Mouse (Mus musculus) hindbrain, postnatal 0 days (tissue): Measurements from ENCODE around the gene Gli1. TPM values are rescaled to one million over a fixed set of nuclear protein-coding genes. Genes with fewer than 3 reads are reported as not detected.
"Not testable (repeated sequence)": the region's sequence is repeated elsewhere in the genome, so short reads cannot be mapped to it uniquely, and the experiment has no call there.

Source experiments
- ATAC-seq: fragments of 200-750 bp; cut with Nextera tagmentation; 2 replicates; pipeline ENCODE4 v1.8.0; 2017; ENCODE audit warnings: mild to moderate bottlenecking, moderate TSS enrichment, moderate library complexity
- DNase-seq: peaks from one replicate; pipeline ENCODE4 v3.0.0-alpha.2; 2015; ENCODE audit warnings: low spot score
- H3K27ac ChIP-seq: fragments of 300-500 bp; sonication (generic); 2 replicates; pipeline ENCODE4 v1.5.1; 2014; ENCODE audit warnings: mild to moderate bottlenecking
- H3K27me3 ChIP-seq: fragments of 300-500 bp; sonication (generic); 2 replicates; pipeline ENCODE4 v1.6.1; 2014; ENCODE audit warnings: low read length, mixed read lengths; ENCODE audit not compliant: insufficient read depth
- H3K36me3 ChIP-seq: fragments of 300-500 bp; sonication (generic); 2 replicates; pipeline ENCODE4 v1.6.1; 2014; ENCODE audit warnings: low read length, mixed read lengths; ENCODE audit not compliant: insufficient read depth
- H3K4me1 ChIP-seq: fragments of 300-500 bp; sonication (generic); 2 replicates; pipeline ENCODE4 v1.6.1; 2014; ENCODE audit warnings: antibody characterized with exemption, low read length, mixed read lengths; ENCODE audit not compliant: insufficient read depth
- H3K4me2 ChIP-seq: fragments of 300-500 bp; sonication (generic); 2 replicates; pipeline ENCODE4 v1.6.1; 2014; ENCODE audit warnings: low read depth, mild to moderate bottlenecking, low read length, moderate library complexity, mixed read lengths
- H3K4me3 ChIP-seq: fragments of 300-500 bp; sonication (generic); 2 replicates; pipeline ENCODE4 v1.5.1; 2014; ENCODE audit warnings: low read length
- H3K9ac ChIP-seq: fragments of 300-500 bp; sonication (generic); replicated peaks from 2 replicates; pipeline ENCODE4 v1.6.1; 2014; ENCODE audit warnings: mild to moderate bottlenecking, low read length, moderate library complexity, mixed read lengths
- H3K9me3 ChIP-seq: fragments of 300-500 bp; sonication (generic); 2 replicates; pipeline ENCODE4 v1.6.1; 2016; ENCODE audit warnings: low read length, mixed read lengths
- CTCF ChIP-seq: IDR thresholded peaks from 2 replicates; pipeline ENCODE4 v1.5.1; 2016; ENCODE audit warnings: antibody characterized with exemption, control low read depth, low read depth
- WGBS: fragments of 180-500 bp; shearing (Covaris S2); extraction: QIAGEN DNeasy Blood & Tissue Kit; methylation state at CpG from one replicate; pipeline ENCODE4 v1.1.7; 2014; 5-methylcytosine and 5-hydroxymethylcytosine counted together
- polyA plus RNA-seq: library from polyadenylated mRNA; unstranded; fragments of >200 nt; fragmentation: Nextera tagmentation; extraction: Ambion mirVana; gene quantifications from 2 replicates; pipeline ENCODE4 v1.2.1, GENCODE M21; 2015
- total RNA-seq: library from RNA; depleted of rRNA; stranded (reverse); fragments of >200 nt; gene quantifications from 2 replicates; pipeline ENCODE4 v1.2.3, GENCODE M21; 2014

Gene Gli1
- total and polyA plus RNA-seq, 2 experiments from 2014 or later: 2.7 to 13.0 TPM

DNA sequence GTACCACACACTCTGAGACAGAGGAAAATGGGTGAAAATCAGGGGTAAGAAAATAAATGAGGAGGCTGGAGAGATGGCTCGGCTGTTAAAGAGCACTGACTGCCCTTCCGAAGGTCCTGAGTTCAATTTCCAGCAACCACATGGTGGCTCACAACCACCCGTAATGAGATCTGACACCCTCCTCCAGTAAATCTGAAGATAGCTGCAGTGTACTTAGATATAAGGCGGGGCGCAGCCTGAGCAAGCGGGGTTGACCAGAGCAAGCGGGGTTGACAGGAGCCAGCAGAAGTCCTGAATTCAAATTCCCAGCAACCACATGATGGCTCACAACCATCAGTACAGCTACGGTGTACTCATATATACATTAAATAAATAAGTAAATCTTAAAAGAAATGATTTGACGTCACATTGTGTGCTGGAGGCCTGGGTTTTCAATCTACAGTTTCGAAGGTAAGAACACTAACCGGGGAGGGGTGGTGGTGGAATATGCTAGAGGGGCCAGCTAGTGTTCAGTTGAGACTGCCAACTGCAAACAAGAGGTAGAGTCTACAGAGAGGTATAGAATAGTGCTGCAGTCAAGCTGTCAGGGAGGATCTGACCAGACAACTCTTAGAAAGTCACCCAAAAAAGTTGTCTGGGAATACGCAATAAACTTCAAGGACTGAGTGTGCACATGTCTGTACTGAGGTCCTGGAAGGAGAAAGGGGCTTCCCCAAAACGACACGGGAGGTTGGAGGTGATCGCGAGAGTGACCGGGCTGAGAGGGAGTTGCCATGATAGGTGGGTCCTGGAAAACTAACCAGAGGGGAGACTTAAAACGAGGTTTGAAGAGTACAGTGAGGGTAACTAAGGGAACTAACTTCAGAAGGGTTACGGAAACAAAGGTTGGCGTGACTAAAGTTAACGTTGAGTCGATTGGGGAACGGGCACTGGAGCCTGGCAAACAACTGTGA, 31.0 kb downstream of the Gli1 start:
- Histone ChIP-seq H3K4me3 (peak overlapping the region; percentile 71), H3K9ac (peak overlapping the region; percentile 73), H3K9me3 (no peaks in the 10 kb centered on the region), H3K36me3 (peaks cover 24% of the 10 kb centered on the region), H3K4me2 (peak overlapping the region; percentile 79), H3K27ac (peak overlapping the region; percentile 80), H3K4me1 (peaks cover 5% of the 10 kb centered on the region; the same call in 1 of the 2 replicates), H3K27me3 (no peaks in the 10 kb centered on the region)
- ATAC-seq: peak; percentile 72
- peak; percentile 52 for DNase-seq
- 40% methylated on average over 23 of the region's 23 CpGs for WGBS
- no peak for TF ChIP-seq CTCF

DNA sequence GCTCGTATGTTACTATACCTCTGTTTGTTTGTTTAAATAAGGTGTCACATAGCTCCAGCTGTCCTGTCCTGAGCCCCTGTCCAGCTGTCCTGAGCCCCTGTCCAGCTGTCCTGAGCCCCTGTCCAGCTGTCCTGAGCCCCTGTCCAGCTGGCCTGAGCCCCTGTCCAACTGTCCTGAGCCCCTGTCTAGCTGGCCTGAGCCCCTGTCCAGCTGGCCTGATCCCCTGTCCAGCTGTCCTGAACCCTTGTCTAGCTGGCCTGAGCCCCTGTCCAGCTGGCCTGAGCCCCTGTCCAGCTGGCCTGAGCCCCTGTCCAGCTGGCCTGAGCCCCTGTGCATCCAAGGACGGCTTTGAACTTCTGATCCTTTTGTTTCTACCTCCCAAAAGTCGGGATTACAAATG, 32.6 kb downstream of the Gli1 start:
- not testable (repeated sequence) for H3K9ac ChIP-seq, ATAC-seq, H3K27ac ChIP-seq, H3K27me3 ChIP-seq, H3K4me2 ChIP-seq, DNase-seq, H3K4me3 ChIP-seq, H3K4me1 ChIP-seq, H3K9me3 ChIP-seq
- WGBS: 91% methylated on average over 3 of the region's 3 CpGs
- peaks cover 39% of the 10 kb centered on the region for H3K36me3 ChIP-seq

DNA sequence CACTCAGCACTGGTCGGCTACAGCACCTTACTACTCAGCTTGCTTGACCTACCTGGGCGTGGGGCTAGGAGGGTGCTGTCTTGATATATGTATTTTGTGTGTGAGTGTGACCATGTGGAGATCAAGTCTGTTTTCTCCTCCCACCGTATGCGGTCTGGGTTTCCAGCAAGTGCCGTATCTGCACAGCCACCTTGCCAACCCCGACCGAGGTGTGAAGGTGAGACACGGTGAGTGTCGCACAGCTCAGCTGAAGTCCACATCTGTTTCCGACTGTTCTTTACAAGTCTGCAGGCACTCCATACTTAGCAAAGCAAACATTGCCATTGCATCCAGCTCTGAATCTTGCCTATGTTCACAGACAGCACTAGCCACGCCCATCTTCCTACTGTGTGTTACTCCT, 38.6 kb downstream of the Gli1 start:
- Histone ChIP-seq H3K27ac (no peak overlapping the region), H3K9me3 (no peaks in the 10 kb centered on the region), H3K4me3 (no peak overlapping the region), H3K4me1 (no peaks in the 10 kb centered on the region), H3K9ac (no peak overlapping the region), H3K4me2 (no peak overlapping the region), H3K36me3 (peaks cover 87% of the 10 kb centered on the region), H3K27me3 (no peaks in the 10 kb centered on the region)
- no peak for DNase-seq
- 94% methylated on average over 11 of the region's 11 CpGs for WGBS
- no peak for ATAC-seq
- TF ChIP-seq CTCF: no peak

DNA sequence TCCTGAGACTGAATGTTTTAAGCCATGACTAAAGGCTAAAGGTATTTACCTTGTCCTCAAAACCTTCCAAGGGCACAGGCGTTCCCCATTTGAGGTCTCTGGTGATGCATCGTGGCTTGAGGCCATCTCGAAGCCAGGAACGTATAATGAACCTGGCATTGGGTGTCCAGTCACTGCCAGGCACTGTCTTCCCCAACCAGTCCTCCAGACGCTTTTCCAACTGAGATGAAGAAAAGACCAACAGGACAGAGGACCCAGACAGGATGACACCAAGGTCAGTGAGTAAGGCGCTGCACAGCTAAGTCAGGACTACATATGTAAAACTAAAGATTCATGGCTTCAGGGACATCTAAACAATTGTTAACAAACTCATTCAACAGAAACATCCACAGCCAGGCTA, 41.4 kb downstream of the Gli1 start:
- no peak for TF ChIP-seq CTCF
- no peak for ATAC-seq
- H3K9ac ChIP-seq: no peak overlapping the region
- H3K4me2 ChIP-seq: no peak overlapping the region
- H3K4me1 ChIP-seq: no peaks in the 10 kb centered on the region
- peaks cover 90% of the 10 kb centered on the region for H3K36me3 ChIP-seq
- H3K9me3 ChIP-seq: no peaks in the 10 kb centered on the region
- no peak overlapping the region for H3K4me3 ChIP-seq
- 93% methylated on average over 6 of the region's 6 CpGs for WGBS
- H3K27ac ChIP-seq: no peak overlapping the region
- no peak for DNase-seq
- H3K27me3 ChIP-seq: no peaks in the 10 kb centered on the region

DNA sequence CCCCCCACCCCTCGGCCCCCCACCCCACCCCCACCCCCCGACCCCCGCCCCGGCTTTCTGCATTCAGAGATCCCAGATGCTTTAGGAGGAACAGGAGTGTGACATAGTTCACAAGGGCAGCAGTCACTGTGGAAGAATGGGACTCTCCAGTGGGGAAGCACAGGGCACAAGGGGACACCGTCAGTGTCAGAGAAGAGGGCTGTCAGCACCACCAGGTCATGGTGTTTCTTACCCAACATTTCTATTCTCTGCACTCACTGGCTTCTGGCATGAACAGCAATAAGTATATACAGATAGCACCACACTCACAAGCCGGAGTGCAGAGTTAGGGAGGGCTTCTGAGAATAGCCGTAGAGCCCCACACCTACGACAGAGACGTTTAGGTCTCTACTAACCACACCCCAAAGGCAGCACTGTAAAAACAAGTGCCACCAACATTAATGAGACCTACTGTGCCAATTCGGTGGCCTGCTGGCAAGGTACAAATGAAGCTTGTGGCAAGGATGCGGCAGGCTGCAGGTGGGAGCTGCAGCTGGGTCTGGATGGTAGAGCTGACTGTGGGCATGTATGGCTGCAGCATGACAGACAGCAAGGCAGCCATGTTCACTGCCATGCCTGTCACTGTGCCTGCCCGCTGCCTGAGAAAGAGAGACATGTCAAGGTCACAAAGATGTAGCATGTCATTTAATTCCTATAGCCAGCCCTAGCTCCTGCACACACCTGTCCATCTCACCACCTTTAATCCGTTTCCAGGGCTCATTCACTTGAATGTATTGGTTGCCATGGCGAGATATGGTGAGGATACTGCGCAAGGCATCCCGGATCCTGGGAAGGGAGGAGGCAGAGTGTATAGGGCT, 44.5 kb downstream of the Gli1 start:
- WGBS: 89% methylated on average over 16 of the region's 16 CpGs
- no peak for TF ChIP-seq CTCF
- DNase-seq (no peak), ATAC-seq (no peak; the same call in 1 of the 2 replicates)
- H3K4me3 ChIP-seq: no peak overlapping the region
- H3K9ac ChIP-seq: no peak overlapping the region
- peaks cover under 1% of the 10 kb centered on the region; the same call in 1 of the 2 replicates for H3K4me1 ChIP-seq
- no peaks in the 10 kb centered on the region for H3K9me3 ChIP-seq
- H3K27me3 ChIP-seq: no peaks in the 10 kb centered on the region
- no peak overlapping the region for H3K27ac ChIP-seq
- no peak overlapping the region for H3K4me2 ChIP-seq
- H3K36me3 ChIP-seq: peaks cover 70% of the 10 kb centered on the region

DNA sequence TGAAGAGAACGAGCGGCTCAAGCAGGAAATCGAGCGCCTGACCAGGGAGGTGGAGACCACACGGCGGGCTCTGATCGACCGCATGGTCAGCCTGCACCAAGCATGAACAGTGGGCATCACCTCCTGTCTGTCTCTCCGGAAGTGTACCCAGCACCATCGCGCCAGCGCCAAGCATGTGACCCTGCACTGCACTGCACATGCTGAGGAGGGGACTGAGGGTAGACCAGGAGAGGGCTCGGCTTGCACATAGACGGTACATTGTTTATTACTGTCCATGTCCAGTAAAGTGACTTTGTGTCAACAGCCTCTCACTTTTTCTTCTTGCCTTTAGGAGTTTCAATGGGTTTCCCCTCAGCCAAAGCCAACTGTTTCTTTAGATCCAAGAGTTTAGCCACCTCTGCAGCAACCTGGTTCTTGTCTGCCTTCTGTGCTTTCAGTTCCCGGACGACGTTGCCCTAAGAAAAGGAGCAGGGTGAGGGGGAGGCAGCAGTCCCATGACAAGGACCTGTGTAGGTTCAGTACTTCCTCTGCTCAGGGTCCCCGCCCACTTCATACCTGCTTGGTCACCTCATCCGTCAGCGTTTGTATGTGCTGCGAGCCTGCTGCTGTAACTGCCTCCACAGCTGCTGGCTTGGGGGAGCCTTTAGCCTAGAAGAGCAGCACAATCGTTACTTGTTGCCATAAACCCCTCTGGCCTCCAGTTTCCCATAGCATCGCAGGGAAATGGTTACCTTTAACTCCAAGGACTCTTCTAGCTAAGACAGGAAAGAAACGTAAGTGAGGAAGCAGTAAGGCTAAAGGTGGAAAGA, 45.6 kb downstream of the Gli1 start:
- H3K4me1 ChIP-seq: peaks cover 10% of the 10 kb centered on the region
- H3K36me3 ChIP-seq: peaks cover 62% of the 10 kb centered on the region
- no peak overlapping the region for H3K4me3 ChIP-seq
- H3K27me3 ChIP-seq: no peaks in the 10 kb centered on the region
- WGBS: 92% methylated on average over 24 of the region's 24 CpGs
- no peak overlapping the region for H3K9ac ChIP-seq
- H3K9me3 ChIP-seq: no peaks in the 10 kb centered on the region
- TF ChIP-seq CTCF: no peak
- DNase-seq (no peak), ATAC-seq (no peak)
- H3K27ac ChIP-seq: no peak overlapping the region
- no peak overlapping the region for H3K4me2 ChIP-seq
